Mouse (Mus musculus) limb, embryonic 10.5 days (tissue): ENCODE results near the gene Fgfr2. TPM values are rescaled to one million over a fixed set of nuclear protein-coding genes. Genes with fewer than 3 reads are reported as not detected.
A peak's percentile ranks its signal among the peaks of the same experiment; 100 is the strongest.

Experiments
- DNase-seq: peaks from one replicate; pipeline ENCODE4 v3.0.0-alpha.2; 2017; ENCODE audit warnings: low spot score
- H3K27ac ChIP-seq: fragments of 300-500 bp; sonication (generic); 2 replicates; pipeline ENCODE4 v1.5.1; 2016; ENCODE audit warnings: mild to moderate bottlenecking
- H3K27me3 ChIP-seq: fragments of 300-500 bp; sonication (generic); 2 replicates; pipeline ENCODE4 v1.6.1; 2016; ENCODE audit warnings: low read depth, mild to moderate bottlenecking; ENCODE audit not compliant: poor library complexity, severe bottlenecking
- H3K36me3 ChIP-seq: fragments of 300-500 bp; sonication (generic); 2 replicates; pipeline ENCODE4 v1.6.1; 2016; ENCODE audit warnings: mild to moderate bottlenecking, moderate library complexity
- H3K4me1 ChIP-seq: fragments of 300-500 bp; sonication (generic); 2 replicates; pipeline ENCODE4 v1.6.1; 2016
- H3K4me3 ChIP-seq: fragments of 300-500 bp; sonication (generic); 2 replicates; pipeline ENCODE4 v1.5.1; 2016; ENCODE audit warnings: mild to moderate bottlenecking, moderate library complexity
- H3K9me3 ChIP-seq: fragments of 300-500 bp; sonication (generic); replicated peaks from 2 replicates; pipeline ENCODE4 v1.6.1; 2016; ENCODE audit warnings: mild to moderate bottlenecking
- WGBS: fragments of 180-500 bp; shearing (Covaris S2); methylation state at CpG from one replicate; pipeline ENCODE4 v1.1.7; 2016; 5-methylcytosine and 5-hydroxymethylcytosine counted together
- polyA plus RNA-seq: library from polyadenylated mRNA; unstranded; fragments of >200 nt; fragmentation: Nextera tagmentation; extraction: Ambion mirVana; gene quantifications from 2 replicates; pipeline ENCODE4 v1.2.1, GENCODE M21; 2016

The Fgfr2 gene
- polyA plus RNA-seq, 1 experiment from 2014 or later = 64.4 TPM

DNA sequence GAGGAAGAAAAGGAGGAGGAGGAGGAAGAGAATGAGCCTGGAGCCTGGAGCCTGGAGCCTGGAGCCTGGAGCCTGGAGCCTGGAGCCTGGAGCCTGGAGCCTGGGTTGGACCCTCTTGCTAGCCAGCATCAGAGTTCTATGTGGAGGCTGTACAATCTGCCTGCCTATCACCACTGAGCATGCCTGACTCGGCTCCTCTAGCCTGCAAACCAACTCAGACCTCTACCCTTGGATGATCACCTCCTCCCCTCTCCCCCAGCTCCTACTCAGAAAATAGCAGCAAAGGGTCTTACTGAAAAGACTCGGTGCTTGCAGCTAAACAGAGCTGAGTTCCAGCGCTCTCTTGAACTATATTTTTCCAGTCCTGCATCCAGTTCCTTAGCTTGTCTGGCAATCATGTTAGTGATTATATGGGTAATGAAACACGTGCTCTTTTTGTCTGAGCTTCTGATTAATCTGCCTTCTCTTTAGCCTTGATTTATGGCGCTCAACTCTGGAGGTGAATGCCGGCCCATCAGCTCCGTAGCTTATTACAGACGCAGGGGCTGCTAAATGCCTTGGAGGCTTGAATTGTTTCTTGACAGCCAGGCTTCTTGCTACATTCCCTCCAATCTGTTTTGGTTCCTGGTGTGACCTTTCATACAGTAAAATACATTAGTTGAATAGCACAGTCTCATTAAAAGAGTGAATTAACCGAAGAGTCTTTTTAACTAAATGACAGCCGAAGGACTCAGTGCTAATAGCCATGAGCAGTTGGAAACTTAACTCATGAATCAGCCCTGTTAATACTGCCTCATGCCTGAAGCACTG is 1345.5 kb downstream of the Fgfr2 start:
- Histone ChIP-seq H3K4me3 (peak overlapping the region; percentile 22), H3K9me3 (no peaks in the 10 kb centered on the region), H3K27me3 (peaks cover 45% of the 10 kb centered on the region), H3K27ac (peak overlapping the region; percentile 78), H3K36me3 (no peaks in the 10 kb centered on the region), H3K4me1 (peaks cover 60% of the 10 kb centered on the region)
- peak; percentile 64 for DNase-seq
- 15% methylated on average over 10 of the region's 10 CpGs for WGBS

DNA sequence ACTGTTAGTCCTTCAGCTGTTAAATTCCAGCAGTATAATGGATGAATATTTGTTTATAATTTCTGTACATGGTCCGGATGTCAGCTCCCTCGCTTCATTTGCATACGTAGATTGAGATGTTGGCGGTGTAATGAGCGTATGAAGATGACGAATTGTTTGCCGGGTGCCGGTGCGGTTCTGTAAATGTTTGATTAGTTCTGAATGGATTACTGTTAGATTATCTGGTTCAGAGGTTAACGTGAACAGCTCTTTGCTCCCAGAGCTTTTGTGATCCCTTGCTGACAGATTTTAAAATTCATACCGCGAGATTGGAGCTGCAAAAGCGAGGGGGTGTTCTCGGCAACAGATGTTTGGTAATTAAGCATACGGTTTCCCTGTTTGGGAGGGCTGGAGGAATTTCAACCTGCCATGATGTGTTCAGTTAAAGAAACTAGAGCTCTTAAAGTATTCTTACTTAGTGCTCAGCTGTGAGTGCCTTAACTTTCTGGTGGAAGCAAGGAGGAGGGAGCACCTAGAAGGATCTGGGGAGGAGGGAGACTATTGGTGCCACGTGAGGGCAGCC is 1346.9 kb downstream of the Fgfr2 start:
- peaks cover 62% of the 10 kb centered on the region for H3K4me1 ChIP-seq
- no peak overlapping the region for H3K4me3 ChIP-seq
- peak overlapping the region; percentile 78 for H3K27ac ChIP-seq
- H3K27me3 ChIP-seq = peaks cover 51% of the 10 kb centered on the region
- no peaks in the 10 kb centered on the region for H3K36me3 ChIP-seq
- no peaks in the 10 kb centered on the region for H3K9me3 ChIP-seq
- no peak for DNase-seq
- WGBS = 76% methylated on average over 16 of the region's 16 CpGs

GRCm38 (mm10) chr7:131757922-131758321 is 1365.2 kb downstream of the Fgfr2 start:
- no peaks in the 10 kb centered on the region for H3K4me1 ChIP-seq
- H3K36me3 ChIP-seq = no peaks in the 10 kb centered on the region
- no peaks in the 10 kb centered on the region for H3K9me3 ChIP-seq
- H3K4me3 ChIP-seq = no peak overlapping the region
- no peaks in the 10 kb centered on the region for H3K27me3 ChIP-seq
- H3K27ac ChIP-seq = no peak overlapping the region
- 81% methylated on average over 3 of the region's 3 CpGs for WGBS
- no peak for DNase-seq

GRCm38 (mm10) chr7:131747152-131748010 is 1375.8 kb downstream of the Fgfr2 start:
- Histone ChIP-seq H3K27me3 (peaks cover 34% of the 10 kb centered on the region), H3K36me3 (no peaks in the 10 kb centered on the region), H3K27ac (no peak overlapping the region), H3K4me1 (peaks cover 14% of the 10 kb centered on the region), H3K4me3 (no peak overlapping the region), H3K9me3 (no peaks in the 10 kb centered on the region)
- WGBS = 69% methylated on average over 16 of the region's 16 CpGs
- no peak for DNase-seq

GRCm38 (mm10) chr7:131746752-131747151 is 1376.4 kb downstream of the Fgfr2 start:
- Histone ChIP-seq H3K4me3 (no peak overlapping the region), H3K9me3 (no peaks in the 10 kb centered on the region), H3K4me1 (peaks cover 14% of the 10 kb centered on the region), H3K36me3 (no peaks in the 10 kb centered on the region), H3K27ac (no peak overlapping the region), H3K27me3 (peaks cover 36% of the 10 kb centered on the region)
- WGBS = 41% methylated on average over 9 of the region's 9 CpGs
- no peak for DNase-seq

DNA sequence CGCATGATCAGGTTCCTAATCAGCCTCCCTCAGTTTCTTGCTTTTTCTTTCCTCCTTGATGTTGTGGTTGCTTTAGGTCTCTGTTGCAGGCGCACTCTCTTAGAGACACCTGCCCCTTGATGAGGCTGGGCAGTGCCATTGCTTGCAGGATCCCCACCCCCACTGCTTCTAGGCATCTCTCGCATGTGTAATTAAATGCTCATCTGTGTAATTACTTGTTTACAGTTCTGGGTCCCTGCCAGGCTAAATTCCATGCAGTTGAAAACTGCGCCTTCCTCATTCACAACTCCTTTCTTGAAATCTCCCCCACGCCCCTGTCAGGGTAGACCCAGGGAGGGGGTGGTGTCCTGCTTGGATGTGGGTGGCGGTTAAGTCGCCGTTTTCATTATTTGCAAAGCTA is 1380.0 kb downstream of the Fgfr2 start:
- DNase-seq = no peak
- Histone ChIP-seq H3K27ac (no peak overlapping the region), H3K4me1 (peaks cover 21% of the 10 kb centered on the region), H3K9me3 (no peaks in the 10 kb centered on the region), H3K27me3 (peaks cover 35% of the 10 kb centered on the region), H3K36me3 (no peaks in the 10 kb centered on the region), H3K4me3 (no peak overlapping the region)
- 57% methylated on average over 8 of the region's 8 CpGs for whole genome bisulfite sequencing

DNA sequence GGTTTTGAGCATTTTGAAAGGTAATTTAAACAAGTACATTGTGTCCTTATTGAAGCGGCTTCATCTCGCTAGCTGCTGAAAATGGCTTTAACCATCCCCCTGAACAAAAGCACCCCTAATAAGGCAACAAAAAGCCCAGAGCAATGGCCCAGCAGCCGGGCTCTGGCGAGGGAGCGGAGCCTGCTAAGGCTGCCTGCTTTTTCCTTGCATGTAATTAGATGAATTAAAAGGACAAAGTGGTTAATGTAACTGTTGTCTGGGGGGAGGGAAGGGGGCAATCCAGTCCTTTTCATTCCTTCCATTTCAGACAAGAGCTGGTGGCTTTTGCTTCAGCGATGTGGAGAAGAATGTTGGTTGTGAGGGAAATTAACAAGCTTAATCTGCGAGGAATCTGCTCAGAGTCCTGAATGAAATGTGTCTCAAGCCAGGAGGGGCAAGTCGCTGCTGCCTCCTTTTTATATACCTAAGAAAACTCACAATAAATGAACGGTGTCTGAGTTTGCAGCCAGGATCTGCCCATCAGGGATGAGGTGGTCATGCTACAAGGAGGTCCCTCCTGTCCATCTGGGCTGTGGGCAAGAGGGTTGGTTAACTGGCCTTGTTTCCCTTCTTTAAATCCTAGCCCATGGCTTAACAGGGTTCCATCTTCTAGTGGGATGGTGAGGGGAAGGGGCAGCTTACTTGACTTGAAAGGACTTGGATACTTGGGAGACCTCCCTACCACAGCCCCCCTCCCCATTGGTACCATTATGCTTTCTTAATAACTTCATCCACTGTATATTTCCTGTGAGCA is 1400.2 kb downstream of the Fgfr2 start:
- no peak for DNase-seq
- Histone ChIP-seq H3K36me3 (no peaks in the 10 kb centered on the region), H3K4me1 (peaks cover 34% of the 10 kb centered on the region), H3K9me3 (no peaks in the 10 kb centered on the region), H3K27ac (peak overlapping the region; percentile 47), H3K4me3 (no peak overlapping the region), H3K27me3 (peaks cover 15% of the 10 kb centered on the region; the same call in 1 of the 2 replicates)
- WGBS = 28% methylated on average over 9 of the region's 9 CpGs

- Histone ChIP-seq H3K9me3 (no peaks in the 10 kb centered on the region), H3K36me3 (no peaks in the 10 kb centered on the region), H3K27ac (no peak overlapping the region), H3K4me1 (peaks cover 29% of the 10 kb centered on the region), H3K4me3 (no peak overlapping the region), H3K27me3 (peaks cover 15% of the 10 kb centered on the region; the same call in 1 of the 2 replicates)
- WGBS = 32% methylated on average over 4 of the region's 4 CpGs
- DNase-seq = no peak
Measured at GRCm38 (mm10) chr7:131722316-131722715, 1400.8 kb downstream of the Fgfr2 start.

DNA sequence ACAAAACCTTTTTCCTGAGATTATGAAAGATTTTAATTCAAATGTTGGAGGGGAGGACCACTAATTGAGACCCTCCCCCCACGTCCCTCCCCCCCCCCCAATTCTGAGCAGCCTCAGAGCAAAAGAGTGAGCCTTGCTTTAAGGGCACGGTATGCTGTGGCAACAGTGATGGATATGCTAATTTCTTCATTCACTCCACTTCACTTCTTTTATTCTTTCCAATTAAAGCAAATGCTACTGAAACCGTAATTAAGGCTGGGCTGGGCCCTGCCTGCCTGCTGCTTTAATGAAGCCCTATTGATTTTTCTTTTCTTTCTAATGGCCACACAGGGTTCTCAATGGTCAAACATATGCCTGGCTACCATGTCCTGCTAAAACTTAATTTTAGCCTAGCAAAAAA is 1404.9 kb downstream of the Fgfr2 start:
- H3K36me3 ChIP-seq = no peaks in the 10 kb centered on the region
- peaks cover 22% of the 10 kb centered on the region for H3K4me1 ChIP-seq
- no peak overlapping the region for H3K4me3 ChIP-seq
- H3K27me3 ChIP-seq = peaks cover 17% of the 10 kb centered on the region; the same call in 1 of the 2 replicates
- no peaks in the 10 kb centered on the region for H3K9me3 ChIP-seq
- WGBS = 42% methylated on average over 3 of the region's 3 CpGs
- no peak overlapping the region for H3K27ac ChIP-seq
- no peak for DNase-seq

- H3K27me3 ChIP-seq = 0 out of 2 replicates have a peak, but pooled peaks cover 8% of the 10 kb centered on the region
- 83% methylated on average over 9 of the region's 9 CpGs for WGBS
- H3K4me1 ChIP-seq = peaks cover 19% of the 10 kb centered on the region
- no peaks in the 10 kb centered on the region for H3K9me3 ChIP-seq
- no peak for DNase-seq
- no peak overlapping the region for H3K4me3 ChIP-seq
- no peaks in the 10 kb centered on the region for H3K36me3 ChIP-seq
- no peak overlapping the region for H3K27ac ChIP-seq
Measured at GRCm38 (mm10) chr7:131713076-131713475, 1410.1 kb downstream of the Fgfr2 start.

DNA sequence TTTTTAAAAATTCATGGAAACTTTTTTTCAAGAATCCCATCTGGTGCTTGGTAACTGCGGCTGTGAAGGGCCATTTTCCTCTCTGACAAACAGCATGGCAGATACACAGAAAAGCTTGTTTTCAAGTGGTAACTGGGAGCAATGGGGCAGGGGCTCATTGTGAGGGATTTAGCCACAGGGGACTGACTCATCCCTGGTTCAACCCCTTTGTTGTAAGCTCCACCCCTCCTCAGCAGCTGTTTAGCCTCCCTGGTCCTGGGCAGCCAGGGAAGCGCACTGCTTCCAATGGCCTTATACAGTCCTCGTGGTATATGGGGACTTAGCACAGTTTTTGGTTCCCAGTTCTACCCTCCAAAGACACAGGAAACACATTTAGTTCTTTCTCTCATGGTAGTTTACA is 1426.3 kb downstream of the Fgfr2 start:
- H3K36me3 ChIP-seq = no peaks in the 10 kb centered on the region
- H3K27me3 ChIP-seq = no peaks in the 10 kb centered on the region
- no peaks in the 10 kb centered on the region for H3K4me1 ChIP-seq
- no peak overlapping the region for H3K4me3 ChIP-seq
- no peaks in the 10 kb centered on the region for H3K9me3 ChIP-seq
- 36% methylated on average over 3 of the region's 3 CpGs for WGBS
- DNase-seq = no peak
- H3K27ac ChIP-seq = no peak overlapping the region

DNA sequence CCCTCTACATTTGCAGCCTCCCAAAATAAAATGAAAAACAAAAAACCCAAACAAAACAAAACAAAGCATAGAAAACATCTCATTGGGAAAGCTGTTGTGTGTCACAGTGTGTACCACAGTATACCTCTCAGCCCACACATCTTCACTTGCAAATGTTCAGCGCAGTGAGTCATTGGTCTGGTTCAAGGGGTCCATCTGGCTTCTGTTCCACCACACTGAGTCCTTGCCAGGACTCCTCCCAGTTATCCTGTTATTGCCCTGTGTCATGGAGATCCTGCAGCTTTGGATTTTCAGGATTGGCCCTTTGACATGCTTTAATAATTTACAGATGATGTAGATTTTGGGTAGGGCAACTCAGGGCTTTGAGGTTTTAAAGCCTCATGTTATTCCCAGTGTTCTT is 1435.8 kb downstream of the Fgfr2 start:
- Histone ChIP-seq H3K36me3 (no peaks in the 10 kb centered on the region), H3K4me3 (no peak overlapping the region), H3K27ac (no peak overlapping the region), H3K9me3 (no peaks in the 10 kb centered on the region), H3K27me3 (no peaks in the 10 kb centered on the region), H3K4me1 (no peaks in the 10 kb centered on the region)
- WGBS = 91% methylated on average over 1 of the region's 1 CpGs
- no peak for DNase-seq
